Mouse (Mus musculus) megakaryocyte-erythroid progenitor cell, adult 5-6 weeks (primary cell): ENCODE results near the gene Atp1b2. TPM values are rescaled to one million over a fixed set of nuclear protein-coding genes. Genes with fewer than 3 reads are reported as not detected.

Experiments used
- ATAC-seq: replicated peaks from 2 replicates; pipeline ENCODE4 v1.8.0; 2016; ENCODE audit warnings: mild to moderate bottlenecking, inconsistent platforms; ENCODE audit not compliant: severe bottlenecking, poor library complexity, low FRiP score, low TSS enrichment
- total RNA-seq, 2 experiments: library from RNA; stranded (forward) in 1 of 2; stranded (reverse) in 1 of 2; fragments of 200-1000, 215-1000 nt in 1 of 2; fragments of >200 nt in 1 of 2; fragmentation: Nextera tagmentation in 1 of 2; gene quantifications; 2 replicates each; pipeline ENCODE4 v1.2.3; 2014 to 2017

Gene Atp1b2
- total RNA-seq, 2 experiments from 2014 or later, result 68.9 to 408 TPM

DNA sequence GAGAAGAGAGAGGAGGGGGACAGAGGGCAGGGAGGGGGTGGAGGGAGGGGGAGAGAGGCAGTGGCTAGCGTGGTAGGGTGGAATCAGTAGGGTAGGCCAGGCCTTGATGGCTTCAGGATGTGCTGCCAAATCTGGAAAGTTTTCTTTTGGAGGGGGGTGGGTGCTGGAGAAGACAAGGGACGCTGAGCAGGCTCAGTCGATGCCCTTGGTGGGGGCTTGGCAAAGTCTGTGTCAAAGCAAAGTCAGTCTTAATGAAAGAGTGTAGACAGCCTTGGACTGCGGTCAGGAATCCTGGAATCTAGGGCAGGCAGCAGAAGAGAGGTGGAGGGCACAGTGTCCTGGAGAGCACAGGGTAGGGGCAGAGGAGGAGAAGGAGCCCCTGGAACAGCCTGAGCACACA lies 5.2 kb upstream of the Atp1b2 start:
- ATAC-seq, result no peak

DNA sequence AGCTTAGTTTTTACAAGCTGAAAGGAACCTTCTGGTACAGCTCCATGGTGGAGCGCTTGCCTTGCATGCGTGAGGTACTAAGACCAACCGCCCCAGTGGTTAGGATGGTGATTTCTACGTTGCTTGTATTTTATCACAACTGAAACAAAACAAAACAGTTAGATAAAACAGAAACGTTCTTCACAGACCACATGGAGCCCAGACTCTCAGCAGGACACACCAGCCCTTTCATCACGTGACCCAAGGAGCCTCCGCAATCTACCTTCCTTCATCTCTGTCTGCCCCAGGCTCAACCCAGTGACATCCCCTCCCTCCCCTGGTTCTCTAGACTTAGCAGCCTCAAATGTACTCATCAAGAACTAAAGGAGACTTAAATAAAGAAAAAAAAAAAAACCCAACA lies 3.7 kb upstream of the Atp1b2 start:
- ATAC-seq, result peak; percentile 45

DNA sequence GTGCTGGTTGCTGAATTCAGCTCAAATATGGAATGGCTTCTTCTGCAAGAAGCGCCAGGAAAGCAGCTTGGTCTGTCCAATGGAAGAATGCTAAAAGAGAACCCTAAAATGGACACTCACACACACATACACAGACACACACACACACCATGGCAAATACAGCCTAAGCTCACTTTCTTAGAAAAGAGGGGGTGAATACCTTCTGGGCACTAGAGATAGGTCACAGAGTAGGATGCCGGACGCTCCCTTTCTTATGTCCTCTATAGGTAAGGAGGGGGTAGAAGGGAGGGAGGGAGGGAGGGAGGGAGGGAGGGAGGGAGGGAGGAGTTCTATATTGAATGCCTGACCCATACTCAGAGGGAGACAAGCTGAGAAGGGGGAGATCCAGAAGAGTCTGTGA lies 2.8 kb upstream of the Atp1b2 start:
- ATAC-seq, result no peak

DNA sequence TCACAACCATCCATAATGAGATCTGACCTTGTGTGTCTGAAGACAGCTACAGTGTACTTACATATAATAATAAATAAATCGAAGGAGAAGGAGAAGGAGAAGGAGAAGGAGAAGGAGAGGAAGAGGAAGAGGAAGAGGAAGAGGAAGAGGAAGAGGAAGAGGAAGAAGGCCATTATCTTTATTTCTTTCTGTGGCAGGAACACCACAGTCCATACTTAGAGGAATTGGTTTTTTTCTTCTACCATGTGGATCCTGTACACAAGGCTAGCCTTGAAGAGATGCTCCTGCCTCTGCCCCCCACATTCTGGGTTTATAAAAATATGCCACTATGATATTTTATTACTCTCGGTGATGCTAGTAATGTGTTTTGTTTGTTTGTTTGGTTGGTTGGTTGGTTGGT lies 1.1 kb upstream of the Atp1b2 start:
- ATAC-seq, result no peak

DNA sequence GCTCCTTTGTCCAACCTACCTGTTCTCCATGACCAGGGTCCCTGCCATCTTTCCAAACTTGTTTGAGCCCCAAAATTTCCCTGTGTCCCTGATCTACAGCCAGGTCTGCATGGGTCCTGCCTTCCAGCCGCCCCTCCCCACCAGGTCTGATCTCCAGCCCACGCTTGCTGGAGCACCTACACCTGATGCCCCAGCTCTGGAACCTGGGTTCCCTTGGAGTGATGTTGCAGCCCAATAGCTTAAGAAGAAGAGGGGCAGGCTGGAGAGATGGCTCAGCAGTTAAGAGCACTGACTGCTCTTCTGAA lies 701 bp upstream of the Atp1b2 start:
- no peak for ATAC-seq

DNA sequence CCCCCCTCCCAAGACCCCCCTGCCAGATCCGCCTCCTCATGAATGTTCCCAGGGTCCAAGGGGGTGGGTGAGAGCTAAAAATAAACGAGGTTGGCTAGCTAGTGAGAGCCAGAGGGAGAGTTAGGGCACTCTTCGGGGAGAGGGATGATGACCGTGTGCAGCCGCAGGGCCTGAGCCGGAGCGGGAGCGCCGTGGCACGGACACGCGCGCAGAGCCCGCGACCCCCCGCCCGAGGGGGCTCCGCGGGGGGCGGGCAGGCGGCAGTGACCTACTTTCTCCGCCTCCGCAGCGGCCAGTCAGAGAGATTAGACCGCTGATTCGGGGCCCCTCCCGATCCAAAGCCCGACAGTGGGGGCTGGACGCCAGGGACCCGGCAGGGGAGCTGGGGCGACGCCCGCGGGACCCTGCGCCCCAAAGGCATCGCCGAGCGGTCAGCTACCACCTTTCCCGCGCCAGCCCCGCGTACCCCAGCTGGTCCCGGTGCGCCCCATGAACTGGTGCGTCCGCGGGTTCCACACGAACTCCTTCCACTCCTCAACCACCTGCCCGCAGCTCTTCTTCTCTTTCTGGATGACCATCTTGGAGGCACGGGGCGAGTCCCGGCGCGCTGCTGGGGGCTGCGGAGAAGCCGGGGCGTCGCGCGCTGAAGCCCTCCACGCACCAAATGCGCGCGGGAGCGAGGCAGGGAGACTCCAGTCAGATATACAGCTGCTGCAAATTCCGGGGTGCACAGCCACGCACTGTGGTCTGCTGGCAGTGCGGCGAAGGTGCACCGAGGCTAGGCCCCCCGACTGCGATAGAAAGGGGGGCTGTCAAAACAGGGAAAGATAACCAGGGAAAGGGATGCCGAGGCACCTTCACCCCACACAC lies 712 bp downstream of the Atp1b2 start:
- ATAC-seq, result 0 out of 2 replicates have a peak, but pooled peaks have one; percentile 4

DNA sequence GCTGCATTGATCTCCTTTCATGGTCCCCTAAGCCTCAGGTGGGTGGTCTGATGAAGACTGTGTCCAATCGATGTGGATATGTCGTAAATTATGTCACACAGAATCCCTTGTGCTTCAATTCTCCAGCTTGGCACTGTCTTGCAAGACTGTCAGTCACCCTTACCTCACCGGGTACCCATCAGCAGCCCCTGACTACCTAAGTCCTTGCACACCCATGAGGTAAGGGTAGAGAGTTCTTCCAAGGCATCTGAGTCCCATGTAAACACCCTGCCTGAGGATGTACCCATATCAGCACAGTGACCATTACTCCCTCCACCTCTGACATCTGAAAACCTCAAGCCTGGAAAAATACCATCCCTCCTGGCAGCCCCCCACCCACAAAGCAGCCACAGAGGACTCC lies 1.4 kb downstream of the Atp1b2 start:
- ATAC-seq, result no peak

DNA sequence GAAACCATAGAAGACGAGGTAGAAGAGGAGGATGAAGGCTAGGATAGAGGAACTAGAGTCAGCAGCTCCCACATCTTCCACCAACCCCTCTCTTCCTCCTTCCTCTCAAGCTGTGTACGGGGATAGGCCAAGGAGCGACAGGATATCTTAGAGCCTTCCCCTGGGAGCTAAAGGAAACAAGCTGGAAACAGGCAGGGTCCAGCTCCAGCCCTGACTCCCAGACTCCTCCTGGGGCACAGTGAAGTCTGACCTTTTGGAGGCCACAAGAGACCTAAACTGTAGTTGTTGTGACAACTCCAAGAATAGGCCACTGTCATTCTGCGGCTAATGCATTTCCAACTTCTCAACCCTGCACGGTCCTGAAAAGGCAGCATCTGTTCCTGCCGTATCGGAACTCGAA lies 2.2 kb downstream of the Atp1b2 start:
- ATAC-seq, result no peak

DNA sequence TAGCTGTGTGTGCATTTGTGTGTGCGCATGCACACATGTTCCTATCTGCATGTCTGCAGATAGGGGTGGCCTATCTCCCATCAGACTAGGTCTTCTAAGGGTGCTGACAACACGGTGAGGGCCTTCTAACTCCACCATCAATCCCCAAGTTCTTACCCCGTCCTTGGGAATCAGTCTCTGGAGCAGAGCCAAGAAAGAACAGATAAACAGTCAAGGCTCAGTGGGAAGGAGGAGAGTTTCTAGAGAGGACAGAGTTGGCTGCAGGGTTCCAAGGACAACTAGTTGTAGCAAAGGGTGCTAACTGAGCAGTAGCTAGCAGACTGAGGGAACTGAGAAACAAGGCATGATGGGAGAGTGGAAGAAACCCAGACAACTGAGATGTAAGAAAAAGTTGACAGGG lies 4.0 kb downstream of the Atp1b2 start:
- no peak for ATAC-seq

DNA sequence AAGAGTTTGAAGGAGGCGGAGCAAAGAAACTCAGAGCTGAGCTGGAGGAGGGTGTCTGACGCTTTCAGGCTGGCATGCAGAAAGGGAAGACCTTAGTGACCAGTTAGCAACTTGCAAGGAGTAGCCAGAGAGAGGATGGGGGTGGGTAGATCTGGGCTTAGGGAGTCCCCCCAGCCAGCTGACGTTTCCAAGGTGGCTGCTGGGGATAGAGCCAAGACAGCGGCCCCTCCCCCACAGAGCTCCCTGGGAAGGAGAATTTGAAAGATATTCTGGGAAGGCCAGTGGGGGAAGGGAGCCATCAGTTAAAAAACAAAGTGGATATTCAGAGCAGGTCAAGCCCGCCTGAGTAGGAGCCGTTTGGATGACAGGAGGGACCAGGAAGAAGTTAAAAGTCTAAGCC lies 5.6 kb downstream of the Atp1b2 start:
- no peak for ATAC-seq

DNA sequence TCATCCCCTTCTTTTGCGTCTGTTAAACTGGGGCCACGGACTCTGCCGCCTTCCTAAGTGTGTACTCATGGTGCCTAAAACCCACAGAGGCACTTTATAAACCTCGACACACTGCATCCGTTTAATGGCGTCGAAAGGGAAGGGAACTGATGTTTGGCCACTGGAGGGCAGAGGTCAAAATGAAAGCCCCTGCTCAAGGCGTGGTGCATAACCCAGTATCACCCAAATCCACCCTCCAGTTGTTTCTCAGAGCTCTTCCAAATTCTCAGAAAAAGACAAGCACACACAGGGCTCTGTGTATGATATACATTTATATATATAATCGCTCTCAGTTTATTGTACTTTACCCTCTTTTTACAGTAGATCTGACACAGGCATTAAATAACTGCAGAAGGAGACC lies 6.3 kb downstream of the Atp1b2 start:
- no peak for ATAC-seq

DNA sequence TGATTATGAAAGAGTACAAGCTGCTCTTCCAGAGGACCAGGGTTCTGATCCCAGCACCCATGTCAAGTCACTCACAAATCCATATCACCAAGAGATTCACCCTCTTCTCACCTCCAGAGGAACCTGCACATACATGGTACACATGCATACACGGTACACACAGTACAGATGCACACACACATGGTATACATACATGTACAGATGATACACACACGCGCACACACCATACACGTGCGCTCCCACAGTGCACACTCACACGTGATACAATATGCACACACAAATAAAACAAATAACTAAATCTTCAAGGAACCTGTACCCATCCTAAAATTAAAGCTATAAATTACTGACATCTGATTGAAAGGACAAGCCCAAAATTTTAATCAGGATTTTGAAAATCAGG lies 10.9 kb downstream of the Atp1b2 start:
- no peak for ATAC-seq

DNA sequence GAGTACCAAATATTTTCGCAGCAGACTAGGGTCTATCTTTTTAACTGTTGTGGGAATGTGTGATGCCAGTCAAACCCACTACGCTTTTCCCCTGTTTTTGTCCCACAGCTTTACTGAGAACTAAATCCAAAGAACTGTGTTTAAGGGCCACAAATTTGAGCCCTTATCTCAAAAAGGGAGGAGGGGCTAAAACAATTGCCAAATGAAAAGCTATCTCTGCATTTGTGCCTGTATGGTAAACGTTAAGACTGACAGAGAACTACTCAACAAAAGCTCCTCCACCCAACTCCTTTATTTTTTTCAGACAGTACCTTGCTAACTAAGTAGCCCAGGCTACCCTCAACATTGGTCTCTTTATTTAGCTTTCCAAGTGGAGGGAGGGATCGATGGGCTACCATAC lies 12.9 kb downstream of the Atp1b2 start:
- ATAC-seq, result peak; percentile 19; the same call in 1 of the 2 replicates

DNA sequence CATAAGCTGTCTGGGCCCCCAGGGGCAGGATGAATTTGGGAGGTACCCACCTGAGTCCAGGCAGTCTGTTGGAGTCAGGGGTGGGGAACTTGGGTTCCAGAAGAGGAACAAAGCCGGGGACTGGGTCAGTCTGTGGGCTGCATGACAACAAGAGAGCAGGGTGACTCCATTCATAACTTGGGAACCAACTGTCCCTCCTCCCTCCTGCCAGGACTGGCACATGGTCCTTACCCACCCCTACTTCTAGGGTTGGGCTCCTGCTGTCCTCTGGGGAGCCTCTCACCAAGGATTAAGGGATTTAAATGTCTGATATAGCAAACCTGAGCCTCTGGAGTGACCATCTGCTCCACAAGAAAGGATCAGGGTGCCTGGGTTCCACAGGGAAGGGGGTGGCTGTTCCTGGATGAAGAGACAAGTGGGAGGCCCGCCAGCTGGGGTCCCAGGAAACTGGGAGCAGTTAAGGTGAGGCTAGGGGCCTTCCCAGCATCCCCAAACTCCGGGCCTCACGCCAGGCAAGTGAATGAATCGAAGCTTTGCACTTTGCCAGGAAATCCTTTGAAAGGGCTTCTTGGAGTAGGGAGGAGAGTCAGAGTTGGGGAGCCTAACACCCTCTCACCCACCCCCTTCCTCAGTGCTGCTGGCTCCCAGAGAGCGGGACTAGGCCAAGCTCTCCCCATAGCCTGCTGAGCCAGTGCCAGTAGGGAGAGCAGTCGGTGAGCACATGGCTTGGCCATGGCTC lies 13.7 kb downstream of the Atp1b2 start:
- ATAC-seq, result no peak

DNA sequence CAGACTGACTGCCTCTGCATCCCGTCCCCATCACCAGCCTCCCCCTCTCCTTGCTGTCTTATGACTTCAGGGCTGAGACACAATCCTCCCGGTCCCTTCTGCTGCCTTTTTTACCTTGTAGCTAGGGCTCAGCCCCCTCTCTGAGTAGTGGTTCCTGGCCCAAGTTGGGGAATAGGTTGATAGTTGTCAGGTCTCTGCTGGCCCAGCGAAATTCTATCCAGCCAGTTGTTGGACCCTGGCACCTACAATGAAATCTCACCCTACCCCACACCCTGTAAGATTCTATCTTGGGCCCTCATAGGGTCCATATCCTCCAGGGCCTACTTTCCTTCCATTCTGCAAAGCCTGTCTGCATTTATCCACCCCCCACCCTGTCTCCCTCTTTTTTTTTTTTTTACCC lies 14.3 kb downstream of the Atp1b2 start:
- ATAC-seq, result no peak

DNA sequence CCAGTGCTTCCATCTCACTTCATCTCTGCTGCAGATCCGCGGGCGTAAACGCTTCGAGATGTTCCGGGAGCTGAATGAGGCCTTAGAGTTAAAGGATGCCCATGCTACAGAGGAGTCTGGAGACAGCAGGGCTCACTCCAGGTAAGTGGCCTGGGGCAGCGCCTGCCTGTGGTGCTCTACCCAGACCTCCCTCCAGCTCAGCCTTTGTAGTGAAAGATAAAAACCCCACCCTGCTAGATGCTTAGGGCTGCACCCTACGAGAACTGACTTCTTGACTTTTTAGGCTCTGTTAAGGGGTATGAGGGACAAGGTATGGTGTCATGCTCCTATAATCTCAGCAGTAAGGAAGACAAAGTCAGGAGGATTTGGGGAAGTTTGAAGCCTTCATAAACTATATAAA lies 15.1 kb downstream of the Atp1b2 start:
- no peak for ATAC-seq

DNA sequence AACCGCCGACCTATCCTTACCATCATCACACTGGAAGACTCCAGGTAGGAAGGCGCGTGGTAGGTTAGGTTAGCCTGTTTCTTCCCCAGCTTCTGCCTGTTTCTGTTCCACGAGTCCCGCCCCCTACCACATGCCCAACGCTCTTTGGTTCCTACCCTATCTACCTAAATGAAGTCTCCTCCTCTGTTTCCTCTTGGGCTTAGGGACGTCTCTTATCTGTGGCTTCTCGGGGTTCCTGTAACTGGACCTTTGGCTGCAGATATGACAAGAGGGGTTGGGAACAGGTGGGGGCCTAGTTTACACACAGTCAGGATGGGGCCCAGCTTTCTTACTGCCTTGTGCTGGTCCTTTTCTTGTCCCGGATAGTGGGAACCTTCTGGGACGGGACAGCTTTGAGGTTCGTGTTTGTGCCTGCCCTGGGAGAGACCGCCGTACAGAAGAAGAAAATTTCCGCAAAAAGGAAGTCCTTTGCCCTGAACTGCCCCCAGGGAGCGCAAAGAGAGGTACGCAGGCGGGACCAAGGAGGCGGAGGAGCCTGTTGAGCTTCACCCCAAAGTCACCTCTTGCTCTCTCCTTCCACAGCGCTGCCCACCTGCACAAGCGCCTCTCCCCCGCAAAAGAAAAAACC lies 16.4 kb downstream of the Atp1b2 start:
- ATAC-seq, result peak; percentile 53

DNA sequence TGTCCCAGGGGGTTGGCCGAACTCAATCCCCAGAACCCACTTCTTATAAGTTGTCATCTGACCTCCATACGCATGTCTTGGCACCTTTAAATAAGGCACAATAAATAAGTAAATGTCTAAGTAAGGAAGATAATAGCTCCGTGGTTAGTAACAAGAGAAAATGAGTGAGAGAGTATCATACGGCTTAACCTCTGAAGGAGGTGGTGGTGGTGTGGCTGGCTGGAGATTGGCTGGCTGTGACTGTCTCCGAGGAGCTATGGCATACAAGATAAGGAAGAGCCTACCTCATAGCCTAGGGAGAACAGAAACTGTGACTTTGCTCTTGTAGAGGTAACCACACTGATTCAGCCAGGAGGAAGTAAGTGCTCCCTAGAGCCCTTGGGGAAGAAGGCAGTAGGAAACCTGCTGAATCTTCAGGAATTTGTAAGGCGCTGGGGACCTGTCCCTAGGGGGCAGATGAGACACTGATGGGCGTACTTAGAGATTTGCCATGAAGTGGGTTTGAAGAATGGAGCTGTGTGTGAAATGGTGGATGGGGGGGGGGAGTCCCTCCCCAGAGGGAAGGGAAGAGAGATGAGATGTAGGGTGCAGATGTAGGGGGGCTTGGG lies 19.9 kb downstream of the Atp1b2 start:
- peak; percentile 80 for ATAC-seq

DNA sequence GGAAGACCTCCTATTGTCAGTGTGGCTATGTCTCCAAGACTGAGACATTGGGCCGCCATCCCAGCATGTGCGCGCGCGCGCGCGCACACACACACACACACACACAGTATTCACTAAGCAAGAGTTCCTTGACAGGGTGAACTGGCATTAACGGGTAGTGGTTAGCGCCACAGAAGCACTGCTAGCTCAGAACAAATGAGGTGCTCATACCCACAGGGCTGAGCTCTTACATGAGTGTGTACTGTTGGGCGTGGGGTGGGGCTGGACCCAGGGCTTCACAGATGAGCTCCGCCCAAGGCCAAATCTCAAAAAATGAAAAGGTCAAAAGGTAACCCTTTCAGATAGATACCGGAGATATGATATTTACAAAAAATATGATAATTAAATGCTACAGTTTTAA lies 20.8 kb downstream of the Atp1b2 start:
- no peak for ATAC-seq

DNA sequence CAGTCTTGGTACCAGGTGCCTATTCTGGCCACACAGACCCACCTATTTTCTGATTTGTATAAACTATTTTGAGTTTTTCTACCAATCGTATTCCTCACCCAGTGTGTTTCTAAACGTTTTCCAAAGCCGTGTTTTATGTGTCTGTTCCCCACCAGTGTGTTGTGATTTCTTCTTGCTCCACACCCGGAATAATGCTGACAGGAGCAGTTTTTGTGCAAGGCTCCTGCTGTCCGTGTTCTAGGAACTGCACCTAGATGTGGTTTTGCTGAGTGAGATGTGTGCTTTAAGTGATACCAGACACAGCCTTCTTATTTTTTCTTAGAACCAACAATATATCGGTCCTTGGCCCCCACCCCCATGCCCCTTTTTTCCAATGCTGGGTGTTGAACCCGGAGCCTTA lies 21.7 kb downstream of the Atp1b2 start:
- ATAC-seq, result no peak
